18 mouse cellular contexts compared by ENCODE assay signal in genomic region chr4:42904966-42905365, GRCm38 (mm10). TPM values are rescaled to one million over a fixed set of nuclear protein-coding genes. Genes with fewer than 3 reads are reported as not detected.
"Had no signal": no experiment of that assay in that cellular context is flagged by ENCODE, and none has a peak within 500 bp of the region (broad histone marks: within the 10 kb centered on the region; RNA-seq: fewer than 3 reads in every experiment).

No protein-coding gene starts in this region.

- DNase-seq: kidney, adult 8-10 months; kidney, postnatal 36 days; lung, postnatal 14 days; thymus, postnatal 36 days had no signal

- H3K36me3 ChIP-seq: limb, embryonic 15.5 days; liver, embryonic 12.5 days; lung, embryonic 15.5 days; neural tube, embryonic 12.5 days had no signal

- H3K4me3 ChIP-seq: limb, embryonic 15.5 days; liver, embryonic 12.5 days; lung, embryonic 15.5 days; neural tube, embryonic 12.5 days had no signal

- ATAC-seq: intestine, postnatal 0 days; liver, embryonic 12.5 days had no signal

- H3K4me2 ChIP-seq: limb, embryonic 15.5 days; liver, embryonic 12.5 days; lung, embryonic 15.5 days; neural tube, embryonic 12.5 days had no signal

- H3K9me3 ChIP-seq: limb, embryonic 15.5 days; liver, embryonic 12.5 days; lung, embryonic 15.5 days; megakaryocyte, embryonic 14.5 days; neural tube, embryonic 12.5 days had no signal

- H3K4me1 ChIP-seq: limb, embryonic 15.5 days; lung, embryonic 15.5 days; megakaryocyte, embryonic 14.5 days; neural tube, embryonic 12.5 days had no signal

- H3K9ac ChIP-seq: limb, embryonic 15.5 days; liver, embryonic 12.5 days; lung, embryonic 15.5 days; neural tube, embryonic 12.5 days had no signal

- H3K27me3 ChIP-seq: limb, embryonic 15.5 days; lung, embryonic 15.5 days; neural tube, embryonic 12.5 days had no signal

- H3K27ac ChIP-seq: limb, embryonic 15.5 days; liver, embryonic 12.5 days; lung, embryonic 15.5 days; macrophage; neural tube, embryonic 12.5 days had no signal

RNA-seq across cellular contexts. Expression of gene Phf24, which starts 11.5 kb away (rescaled TPM):
- total RNA-seq: monocyte, adult 5-6 weeks; neutrophil, adult 5-6 weeks had no signal
- polyA plus RNA-seq: macrophage had no signal

RNA-seq across cellular contexts. Expression of gene Fam205c, which starts 30.9 kb away (rescaled TPM):
- total RNA-seq: monocyte, adult 5-6 weeks; neutrophil, adult 5-6 weeks had no signal
- polyA plus RNA-seq: limb, embryonic 11.5 days; limb, embryonic 15.5 days; macrophage had no signal

RNA-seq across cellular contexts. Expression of gene Gm12394, which starts 48.4 kb away (rescaled TPM):
- total RNA-seq: monocyte, adult 5-6 weeks; neutrophil, adult 5-6 weeks had no signal
- polyA plus RNA-seq: limb, embryonic 11.5 days; limb, embryonic 15.5 days; liver, embryonic 16.5 days; macrophage; stomach, embryonic 14.5 days had no signal

RNA-seq across cellular contexts. Expression of gene Fam205a1, which starts 51.3 kb away (rescaled TPM):
- total RNA-seq: monocyte, adult 5-6 weeks; neutrophil, adult 5-6 weeks had no signal
- polyA plus RNA-seq: intestine, postnatal 0 days; kidney, embryonic 16.5 days; limb, embryonic 15.5 days; lung, embryonic 15.5 days; macrophage; thymus, postnatal 0 days had no signal
